Mouse (Mus musculus) hindbrain, embryonic 16.5 days (tissue): Measurements from ENCODE around the gene Il1rn. TPM values are rescaled to one million over a fixed set of nuclear protein-coding genes. Genes with fewer than 3 reads are reported as not detected.

Experiments
- ATAC-seq: fragments of 200-750 bp; cut with Nextera tagmentation; 2 replicates; pipeline ENCODE4 v1.8.0; 2017; ENCODE audit warnings: moderate TSS enrichment, moderate library complexity
- H3K27ac ChIP-seq: fragments of 300-500 bp; sonication (generic); 2 replicates; pipeline ENCODE4 v1.5.1; 2014; ENCODE audit warnings: low read depth, mild to moderate bottlenecking, control low read depth, low read length, moderate library complexity
- H3K27me3 ChIP-seq: fragments of 300-500 bp; sonication (generic); replicated peaks from 2 replicates; pipeline ENCODE4 v1.6.1; 2014; ENCODE audit warnings: low read length; ENCODE audit not compliant: control insufficient read depth, insufficient read depth
- H3K36me3 ChIP-seq: fragments of 300-500 bp; sonication (generic); 2 replicates; pipeline ENCODE4 v1.6.1; 2014; ENCODE audit warnings: mild to moderate bottlenecking, low read length, moderate library complexity, mixed read lengths; ENCODE audit not compliant: control insufficient read depth, insufficient read depth
- H3K4me1 ChIP-seq: fragments of 300-500 bp; sonication (generic); 2 replicates; pipeline ENCODE4 v1.6.1; 2014; ENCODE audit warnings: low read depth, low read length; ENCODE audit not compliant: control insufficient read depth, insufficient read depth
- H3K4me2 ChIP-seq: fragments of 300-500 bp; sonication (generic); 2 replicates; pipeline ENCODE4 v1.6.1; 2014; ENCODE audit warnings: mild to moderate bottlenecking, low read length, control low read depth, moderate library complexity
- H3K4me3 ChIP-seq: fragments of 300-500 bp; sonication (generic); 2 replicates; pipeline ENCODE4 v1.5.1; 2014; ENCODE audit warnings: mild to moderate bottlenecking, low read length, control low read depth, moderate library complexity
- H3K9ac ChIP-seq: fragments of 300-500 bp; sonication (generic); 2 replicates; pipeline ENCODE4 v1.6.1; 2014; ENCODE audit warnings: low read depth, mild to moderate bottlenecking, control low read depth, low read length, moderate library complexity
- H3K9me3 ChIP-seq: fragments of 300-500 bp; sonication (generic); 2 replicates; pipeline ENCODE4 v1.6.1; 2014; ENCODE audit warnings: mild to moderate bottlenecking, low read length, moderate library complexity; ENCODE audit not compliant: control insufficient read depth
- WGBS: fragments of 180-500 bp; shearing (Covaris S2); extraction: QIAGEN DNeasy Blood & Tissue Kit; methylation state at CpG from one replicate; pipeline ENCODE4 v1.1.7; 2014; 5-methylcytosine and 5-hydroxymethylcytosine counted together
- polyA plus RNA-seq: library from polyadenylated mRNA; unstranded; fragments of >200 nt; fragmentation: Nextera tagmentation; extraction: Ambion mirVana; gene quantifications from 2 replicates; pipeline ENCODE4 v1.2.1, GENCODE M21; 2015

Gene Il1rn
- 0.08 TPM in 1 of 2 replicates, not detected in the other for polyA plus RNA-seq

DNA sequence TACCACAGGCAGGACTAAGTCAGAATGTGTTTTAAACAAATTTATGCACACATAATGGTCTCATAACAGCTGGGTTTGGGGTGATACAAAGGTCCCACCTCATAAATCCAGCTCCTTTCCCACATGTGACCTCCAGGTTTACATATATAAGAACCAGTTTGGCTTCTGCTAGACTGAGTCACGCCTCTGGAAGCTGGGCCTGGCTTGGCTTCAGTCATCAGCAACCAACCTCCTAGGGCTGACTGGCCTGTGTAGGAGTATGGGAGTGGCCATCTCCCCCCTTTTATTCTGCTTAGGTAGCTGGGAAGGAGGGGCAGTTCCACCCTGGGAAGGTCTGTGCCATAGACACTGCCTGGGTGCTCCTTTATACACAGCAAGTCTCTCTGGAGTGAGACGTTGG is at the start of gene Il1rn:
Il1rn (plus strand) TSS at position 309 of the 400 bp plus-strand sequence.
- WGBS: 83% methylated on average over 2 of the region's 2 CpGs
- Histone ChIP-seq H3K36me3 (no peaks in the 10 kb centered on the region), H3K4me2 (no peak within 1 kb of the TSS)

DNA sequence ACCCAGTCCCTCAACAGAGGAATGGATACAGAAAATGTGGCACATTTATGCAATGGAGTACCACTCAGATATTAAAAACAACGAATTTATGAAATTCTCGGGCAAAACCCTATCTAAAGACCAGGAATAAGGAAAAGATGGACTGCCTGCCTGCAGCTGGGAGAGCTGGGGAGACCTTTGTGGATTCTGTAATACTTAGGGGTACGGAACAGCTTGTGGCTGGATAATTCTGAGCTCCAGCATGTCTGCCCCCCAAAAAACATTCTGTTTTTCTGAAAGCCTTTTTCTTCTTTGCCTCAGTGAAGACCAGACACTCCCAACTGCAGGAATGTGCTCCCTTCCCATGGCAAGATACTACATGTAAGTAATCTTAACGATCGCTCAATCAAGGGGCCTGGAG is 45.8 kb upstream of the Il1rn start, which contains the start of gene Il1f10:
Il1f10 (plus strand) TSS at position 301 of the 400 bp plus-strand sequence.
- no peak for ATAC-seq
- no peak within 1 kb of the TSS for H3K9ac ChIP-seq
- H3K4me2 ChIP-seq: no peak within 1 kb of the TSS
- no peaks in the 10 kb centered on the region for H3K36me3 ChIP-seq
- 93% methylated on average over 5 of the region's 5 CpGs for WGBS
- no peaks in the 10 kb centered on the region for H3K27me3 ChIP-seq
- H3K9me3 ChIP-seq: no peaks in the 10 kb centered on the region
- no peak within 1 kb of the TSS for H3K4me3 ChIP-seq
- no peaks in the 10 kb centered on the region for H3K4me1 ChIP-seq
- H3K27ac ChIP-seq: no peak within 1 kb of the TSS

More for the DNA sequence above, at the start of gene Il1rn:
- H3K27me3 ChIP-seq: no peaks in the 10 kb centered on the region
- ATAC-seq: no peak
- no peak within 1 kb of the TSS for H3K27ac ChIP-seq
- no peak within 1 kb of the TSS for H3K9ac ChIP-seq
- no peaks in the 10 kb centered on the region for H3K4me1 ChIP-seq
- no peaks in the 10 kb centered on the region for H3K9me3 ChIP-seq
- H3K4me3 ChIP-seq: no peak within 1 kb of the TSS

GRCm38 (mm10) chr2:24294616-24295015 is 42.0 kb upstream of the Il1rn start:
- Histone ChIP-seq H3K36me3 (no peaks in the 10 kb centered on the region), H3K27me3 (no peaks in the 10 kb centered on the region), H3K27ac (no peak overlapping the region), H3K4me1 (no peaks in the 10 kb centered on the region), H3K4me3 (no peak overlapping the region), H3K4me2 (no peak overlapping the region), H3K9me3 (no peaks in the 10 kb centered on the region), H3K9ac (no peak overlapping the region)
- WGBS: 61% methylated on average over 1 of the region's 1 CpGs
- ATAC-seq: no peak

DNA sequence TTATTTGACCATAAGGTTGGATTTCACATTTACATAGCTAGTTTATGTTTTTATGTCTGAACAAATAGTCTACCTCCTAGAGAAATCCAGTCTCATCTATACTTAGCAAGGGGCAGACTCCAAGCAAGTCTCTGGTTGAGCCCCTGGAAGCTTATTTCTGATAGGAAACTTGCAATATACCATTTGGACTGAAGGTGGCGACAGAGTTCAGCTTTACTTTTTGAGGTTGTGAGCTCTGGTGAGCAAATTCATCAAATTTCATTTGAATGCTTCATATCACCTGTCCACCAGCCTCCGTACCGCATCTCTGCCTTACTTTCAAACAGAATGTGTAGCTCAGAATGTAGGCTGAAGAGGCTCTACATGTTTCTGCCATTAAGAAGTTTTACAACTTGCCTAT is 39.8 kb upstream of the Il1rn start:
- Histone ChIP-seq H3K4me3 (no peak overlapping the region), H3K9ac (no peak overlapping the region), H3K27ac (no peak overlapping the region), H3K4me2 (no peak overlapping the region), H3K9me3 (no peaks in the 10 kb centered on the region), H3K36me3 (no peaks in the 10 kb centered on the region), H3K27me3 (no peaks in the 10 kb centered on the region), H3K4me1 (no peaks in the 10 kb centered on the region)
- peak; percentile 74 for ATAC-seq
- 8% methylated on average over 3 of the region's 3 CpGs for WGBS

DNA sequence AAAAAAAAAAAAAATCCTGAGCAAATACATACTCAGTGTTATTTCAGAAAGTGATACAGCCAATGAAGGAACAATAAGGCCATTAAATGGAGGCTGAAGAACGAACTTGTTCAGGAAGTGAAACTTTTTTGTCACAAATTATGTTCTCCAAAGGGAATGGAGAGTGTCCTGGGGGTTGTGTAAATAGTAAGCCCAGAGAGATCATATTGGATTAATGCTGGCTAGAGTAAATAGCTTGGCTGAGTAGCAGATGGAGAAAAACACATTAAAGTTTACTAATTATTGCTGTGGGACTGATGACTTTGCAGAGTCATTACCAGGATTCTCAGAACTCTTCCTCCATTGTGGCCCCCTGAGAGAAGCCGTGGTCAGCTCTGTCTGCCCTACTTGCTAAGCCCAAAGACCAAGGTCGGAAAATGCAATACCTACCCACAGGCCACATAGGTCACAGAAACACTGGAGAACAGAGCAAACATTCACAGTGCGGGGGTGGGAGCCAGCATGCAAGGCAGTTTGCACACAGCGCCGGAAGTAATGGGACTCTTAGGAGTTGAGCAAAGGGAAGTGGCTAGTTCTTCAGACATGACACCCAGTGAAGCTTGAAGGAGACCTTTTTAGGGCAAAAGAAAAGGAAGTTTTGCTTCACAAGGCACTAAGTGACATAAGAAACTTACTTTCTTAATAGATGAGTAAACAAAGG is 25.2 kb upstream of the Il1rn start:
- WGBS: 80% methylated on average over 6 of the region's 6 CpGs
- no peaks in the 10 kb centered on the region for H3K4me1 ChIP-seq
- no peak overlapping the region for H3K27ac ChIP-seq
- H3K4me3 ChIP-seq: no peak overlapping the region
- H3K9me3 ChIP-seq: no peaks in the 10 kb centered on the region
- no peak overlapping the region for H3K4me2 ChIP-seq
- no peaks in the 10 kb centered on the region for H3K27me3 ChIP-seq
- no peaks in the 10 kb centered on the region for H3K36me3 ChIP-seq
- H3K9ac ChIP-seq: no peak overlapping the region
- ATAC-seq: no peak

GRCm38 (mm10) chr2:24316919-24317318 is 19.7 kb upstream of the Il1rn start:
- no peak overlapping the region for H3K9ac ChIP-seq
- ATAC-seq: no peak
- no peaks in the 10 kb centered on the region for H3K27me3 ChIP-seq
- WGBS: 77% methylated on average over 1 of the region's 1 CpGs
- no peak overlapping the region for H3K4me3 ChIP-seq
- H3K4me1 ChIP-seq: no peaks in the 10 kb centered on the region
- H3K27ac ChIP-seq: no peak overlapping the region
- H3K9me3 ChIP-seq: no peaks in the 10 kb centered on the region
- no peak overlapping the region for H3K4me2 ChIP-seq
- no peaks in the 10 kb centered on the region for H3K36me3 ChIP-seq

DNA sequence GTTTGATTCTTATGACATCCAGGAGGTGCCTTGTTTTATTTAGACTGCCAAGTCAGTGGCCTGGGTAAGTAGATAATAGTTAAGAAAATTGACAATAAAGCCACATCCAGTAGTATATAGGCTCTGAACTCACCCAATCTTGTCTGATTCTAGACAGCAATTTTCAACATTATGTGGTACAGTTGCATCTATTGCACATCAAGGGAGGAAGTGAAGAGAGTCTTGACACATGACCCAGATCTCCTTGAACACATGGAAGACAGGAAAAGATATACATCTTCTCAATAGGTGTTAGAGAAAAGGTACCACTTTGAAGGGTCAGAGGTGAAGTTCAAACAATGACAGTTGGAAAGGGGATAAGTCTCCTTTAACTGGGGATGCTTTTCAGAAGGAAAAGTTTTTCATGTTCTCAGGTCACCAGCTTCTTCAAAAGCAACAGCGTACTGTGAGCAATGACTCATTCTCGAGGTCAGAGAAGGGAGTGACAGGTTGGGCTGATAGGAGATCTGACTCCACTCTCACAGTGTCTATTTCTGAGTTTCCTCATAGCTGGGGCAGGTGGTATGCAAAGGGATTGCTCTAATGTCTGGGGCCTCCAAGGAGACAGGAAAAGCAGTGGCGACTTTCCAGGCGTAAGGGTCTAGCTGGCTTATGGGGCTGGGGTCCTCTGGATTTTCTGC is 18.6 kb upstream of the Il1rn start:
- no peaks in the 10 kb centered on the region for H3K27me3 ChIP-seq
- H3K36me3 ChIP-seq: no peaks in the 10 kb centered on the region
- no peaks in the 10 kb centered on the region for H3K4me1 ChIP-seq
- H3K9me3 ChIP-seq: no peaks in the 10 kb centered on the region
- H3K4me2 ChIP-seq: no peak overlapping the region
- no peak for ATAC-seq
- no peak overlapping the region for H3K4me3 ChIP-seq
- no peak overlapping the region for H3K27ac ChIP-seq
- 89% methylated on average over 4 of the region's 4 CpGs for WGBS
- no peak overlapping the region for H3K9ac ChIP-seq

DNA sequence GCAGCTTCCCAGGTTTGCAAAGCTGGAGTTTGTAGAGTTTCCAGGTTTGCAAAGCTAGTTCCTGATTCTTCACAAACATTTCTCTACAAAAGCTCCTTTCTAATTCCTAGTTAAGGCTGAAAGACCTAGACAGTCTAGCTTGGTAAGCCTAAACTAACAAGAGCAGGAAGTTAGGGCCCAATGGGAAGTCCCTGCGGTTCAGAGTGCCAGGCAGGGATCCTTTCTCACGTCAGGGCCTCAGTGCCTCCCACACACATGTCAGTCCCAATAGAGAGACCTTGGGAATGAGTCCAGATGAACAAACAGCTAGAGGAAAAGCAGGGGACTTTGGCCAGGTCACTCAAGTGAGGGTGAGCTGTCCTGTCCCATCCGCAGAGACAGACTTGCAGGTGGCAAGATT is 1.3 kb upstream of the Il1rn start:
- ATAC-seq: no peak
- no peaks in the 10 kb centered on the region for H3K4me1 ChIP-seq
- no peaks in the 10 kb centered on the region for H3K36me3 ChIP-seq
- H3K9me3 ChIP-seq: no peaks in the 10 kb centered on the region
- H3K4me2 ChIP-seq: no peak overlapping the region
- H3K27ac ChIP-seq: no peak overlapping the region
- H3K4me3 ChIP-seq: no peak overlapping the region
- H3K27me3 ChIP-seq: no peaks in the 10 kb centered on the region
- 68% methylated on average over 3 of the region's 3 CpGs for WGBS
- no peak overlapping the region for H3K9ac ChIP-seq

DNA sequence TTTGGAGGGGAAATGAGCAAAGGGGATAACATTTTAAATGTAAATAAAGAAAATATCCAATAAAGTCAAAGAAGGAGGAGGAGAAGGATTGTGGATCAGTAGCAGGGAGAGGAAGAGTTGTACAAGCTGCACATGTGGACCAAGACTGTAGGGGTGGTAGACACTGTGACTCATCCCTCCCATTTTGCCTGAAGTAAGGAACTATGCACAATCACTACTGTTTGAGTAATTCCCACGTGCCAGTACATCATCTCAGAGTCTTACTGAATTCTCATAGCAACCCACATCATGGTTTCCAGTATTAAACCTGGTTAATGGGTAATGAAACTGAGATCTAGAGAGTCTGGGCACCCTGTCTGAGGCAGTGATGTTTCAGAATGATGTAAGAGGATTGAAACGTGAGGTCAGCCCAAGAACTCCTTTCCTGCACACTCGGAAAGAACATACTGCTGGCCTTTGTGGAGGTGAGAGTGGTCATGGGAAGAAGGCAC is 4.8 kb downstream of the Il1rn start:
- Histone ChIP-seq H3K27ac (no peak overlapping the region), H3K27me3 (no peaks in the 10 kb centered on the region), H3K9me3 (no peaks in the 10 kb centered on the region), H3K4me3 (no peak overlapping the region), H3K4me2 (no peak overlapping the region), H3K4me1 (no peaks in the 10 kb centered on the region), H3K9ac (no peak overlapping the region), H3K36me3 (no peaks in the 10 kb centered on the region)
- ATAC-seq: no peak
- 77% methylated on average over 3 of the region's 3 CpGs for WGBS
